Mouse (Mus musculus) MEL (cell line): ENCODE results near the gene Nipal4.

Source experiments
- CHD2 ChIP-seq: IDR thresholded peaks from 2 replicates; pipeline ENCODE4 v1.6.1; 2011; ENCODE audit warnings: low read length, improper control_type of control experiment
- CTCF ChIP-seq, 3 experiments: IDR thresholded peaks in 2 of 3; conservative IDR thresholded peaks in 1 of 3; 2 replicates each; pipeline ENCODE4 v1.5.1; 2011 to 2012; ENCODE audit warnings: low read length in 3 of 3, low read depth in 2 of 3, mild to moderate bottlenecking in 2 of 3, improper control_type of control experiment in 1 of 3, inconsistent platforms in 1 of 3, mixed read lengths in 1 of 3, moderate library complexity in 1 of 3; ENCODE audit not compliant: control insufficient read depth in 1 of 3, insufficient read depth in 1 of 3, poor library complexity in 1 of 3, severe bottlenecking in 1 of 3
- ETS1 ChIP-seq: IDR thresholded peaks from 2 replicates; pipeline ENCODE4 v1.6.1; 2012; ENCODE audit warnings: low read depth, mild to moderate bottlenecking, inconsistent platforms, low read length, improper control_type of control experiment, moderate library complexity
- GATA1 ChIP-seq: IDR thresholded peaks from 2 replicates; pipeline ENCODE4 v1.6.1; 2011; ENCODE audit warnings: low read depth, low read length, improper control_type of control experiment
- MAFK ChIP-seq: IDR thresholded peaks from 2 replicates; pipeline ENCODE4 v1.6.1; 2011; ENCODE audit warnings: low read depth, mild to moderate bottlenecking, low read length, improper control_type of control experiment, borderline replicate concordance
- MAX ChIP-seq: IDR thresholded peaks from 2 replicates; pipeline ENCODE4 v1.6.1; 2011; ENCODE audit warnings: low read length, improper control_type of control experiment
- MYB ChIP-seq: IDR thresholded peaks from 2 replicates; pipeline ENCODE4 v1.6.1; 2011; ENCODE audit warnings: mild to moderate bottlenecking, low read depth, low read length, improper control_type of control experiment
- MYC ChIP-seq: IDR thresholded peaks from 2 replicates; pipeline ENCODE4 v1.6.1; 2011; ENCODE audit warnings: low read depth, mild to moderate bottlenecking, low read length, improper control_type of control experiment, moderate library complexity
- POLR2A ChIP-seq, 2 experiments: IDR thresholded peaks; 2 replicates each; pipeline ENCODE4 v1.6.1; 2011 to 2012; ENCODE audit warnings: low read length in 2 of 2, mild to moderate bottlenecking in 2 of 2, control low read depth in 1 of 2, improper control_type of control experiment in 1 of 2, low read depth in 1 of 2, moderate library complexity in 1 of 2; ENCODE audit not compliant: control insufficient read depth in 1 of 2, insufficient read depth in 1 of 2, poor library complexity in 1 of 2
- TBP ChIP-seq: IDR thresholded peaks from 2 replicates; pipeline ENCODE4 v1.8.0; 2011; ENCODE audit warnings: low read depth, low read length, improper control_type of control experiment
- ZNF384 ChIP-seq: IDR thresholded peaks from 2 replicates; pipeline ENCODE4 v1.6.1; 2012; ENCODE audit warnings: low read depth, mild to moderate bottlenecking, inconsistent platforms, low read length, improper control_type of control experiment

DNA sequence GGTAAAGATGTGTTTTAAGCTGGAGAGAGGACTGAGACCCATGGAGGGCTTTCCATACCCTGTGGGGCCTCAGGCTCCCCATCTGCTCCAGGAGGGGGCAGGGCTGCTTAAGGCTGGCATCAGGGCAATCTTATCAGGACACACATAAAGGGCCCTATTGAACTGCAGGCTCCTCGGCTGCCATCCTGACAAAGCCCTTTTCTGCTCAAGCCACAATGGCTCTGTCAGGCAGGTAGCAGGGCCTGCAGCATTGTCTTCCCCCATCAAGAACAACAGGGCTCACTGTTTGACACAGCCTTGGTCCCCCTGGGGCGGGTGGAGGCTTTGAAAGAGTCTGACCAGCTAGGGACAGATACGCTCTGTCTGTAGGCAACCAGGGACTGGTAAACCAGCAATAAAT is 3.6 kb upstream of the Nipal4 start:
- TF ChIP-seq CTCF (IDR thresholded peaks at IDR 0.05 in 2 of 3, conservative IDR thresholded peaks at IDR 0.05 in 1 of 3; ENCODE audit: control insufficient read depth in 1 of 3, insufficient read depth in 1 of 3, low read depth in 2 of 3, low read length in 3 of 3, poor library complexity in 1 of 3, severe bottlenecking in 1 of 3) (no peak), CHD2 (no peak), MAFK (no peak), GATA1 (no peak), MAX (no peak), ZNF384 (no peak), MYC (no peak), POLR2A (IDR thresholded peaks at IDR 0.05; ENCODE audit: control insufficient read depth in 1 of 2, insufficient read depth in 1 of 2, low read depth in 1 of 2, low read length in 2 of 2, poor library complexity in 1 of 2) (no peak), MYB (no peak), ETS1 (no peak), TBP (no peak)
